Comparison of ENCODE assay signal across 8 mouse cellular contexts in genomic region chr2:51934574-51935334, GRCm38 (mm10). TPM values are rescaled to one million over a fixed set of nuclear protein-coding genes. Genes with fewer than 3 reads are reported as not detected.
DNase-seq lines count a peak whose midpoint lies in the region; ATAC-seq lines count a peak whose summit lies in the region.

TSS of gene Rbm43 (minus strand) at chr2:51935163.

- peak; percentile 87 for DNase-seq in ZHBTc4 (ENCODE audit: low read depth, low spot score)
- DNase-seq in cerebellum, postnatal 4 days (ENCODE audit: low spot score in 2 of 2): peak; percentile 62 to 72
- peak; percentile 63 to 69 for DNase-seq in frontal cortex, postnatal 36 days (ENCODE audit: low spot score in 2 of 2)
- peak; percentile 72 for DNase-seq in hindbrain, embryonic 14.5 days (ENCODE audit: low spot score)
- DNase-seq in layer of hippocampus, postnatal 36 days: peak; percentile 62 to 68
- peak; percentile 85 for DNase-seq in lung, postnatal 36 days
- peak; percentile 87 for DNase-seq in retina, postnatal 1 day
- DNase-seq in thymus, postnatal 4 days: peak; percentile 89

- peak within 1 kb of the TSS; percentile 45 for H3K4me3 ChIP-seq in hindbrain, embryonic 14.5 days (replicated peaks; ENCODE audit: low read length)

- H3K9ac ChIP-seq in hindbrain, embryonic 14.5 days: peak within 1 kb of the TSS; percentile 60

- H3K36me3 ChIP-seq in hindbrain, embryonic 14.5 days (replicated peaks; ENCODE audit: control insufficient read depth, insufficient read depth): no peaks in the 10 kb centered on the region

- no peaks in the 10 kb centered on the region for H3K4me1 ChIP-seq in hindbrain, embryonic 14.5 days (replicated peaks; ENCODE audit: control insufficient read depth, insufficient read depth, low read length)

- H3K27ac ChIP-seq in hindbrain, embryonic 14.5 days: no peak within 1 kb of the TSS

- H3K9me3 ChIP-seq in hindbrain, embryonic 14.5 days (ENCODE audit: control insufficient read depth, low read length): no peaks in the 10 kb centered on the region

- peak; percentile 91 for ATAC-seq in hindbrain, embryonic 14.5 days (ENCODE audit: low FRiP score)

- WGBS in hindbrain, embryonic 14.5 days: 2% methylated on average over 48 of the region's 48 CpGs

- H3K4me2 ChIP-seq in hindbrain, embryonic 14.5 days (replicated peaks): peak within 1 kb of the TSS; percentile 87

- 0 out of 2 replicates have a peak, but pooled peaks cover 3% of the 10 kb centered on the region for H3K27me3 ChIP-seq in hindbrain, embryonic 14.5 days (ENCODE audit: control insufficient read depth, insufficient read depth, low read length)

RNA-seq across cellular contexts. Expression of gene Rbm43, which starts in this region (rescaled TPM):
- polyA plus RNA-seq in hindbrain, embryonic 14.5 days (2014; fragmentation: Nextera tagmentation; extraction: Ambion mirVana): 7.5 and 8.6 TPM in 2 replicates
- 10 to 100 TPM; 18.8 to 20.3 TPM for total RNA-seq in layer of hippocampus, postnatal 36 days (2021)
